Mouse (Mus musculus): Measurements from ENCODE around the gene Olfr792.

Gene Olfr792

DNA sequence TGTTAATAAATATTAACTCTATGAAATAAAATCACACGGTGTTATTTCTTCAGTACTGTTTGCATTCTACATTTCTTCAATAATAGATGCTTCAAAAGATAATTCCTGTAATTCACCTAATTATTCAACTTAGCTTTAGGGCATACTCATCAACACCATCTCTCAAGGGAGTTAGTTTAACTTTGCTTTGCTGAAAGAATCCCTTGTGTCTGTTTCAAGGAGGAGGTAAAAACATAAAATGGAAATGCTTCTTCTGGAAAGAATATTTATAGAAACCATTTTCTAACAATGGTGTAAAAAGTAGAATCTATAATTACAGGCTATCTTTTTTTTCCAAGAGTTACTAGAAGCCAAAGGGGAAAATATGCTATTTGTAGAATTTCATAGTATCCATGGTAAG lies at the start of gene Olfr792:
TSS of gene Olfr792 (plus strand) at position 301 of the 400 bp plus-strand sequence.
- no peak for DNase-seq

DNA sequence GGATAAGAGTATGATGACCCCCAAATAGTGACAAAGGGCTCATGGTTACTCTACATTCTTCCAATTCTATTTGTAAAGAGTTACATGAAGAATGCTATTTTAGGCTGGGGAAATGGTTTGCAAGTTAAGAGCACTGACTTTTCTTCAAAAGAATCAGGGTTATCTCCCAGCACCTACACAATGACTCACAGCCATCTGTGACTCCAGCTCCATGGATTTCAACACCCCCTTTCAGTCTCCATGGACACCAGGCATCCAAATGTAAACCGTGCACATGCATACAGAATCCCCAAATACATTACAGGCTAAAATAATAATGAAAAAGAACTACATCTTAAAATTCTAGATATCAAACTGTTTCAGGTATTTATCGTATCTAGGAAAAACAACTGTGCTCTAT lies 48.9 kb upstream of the Olfr792 start:
- no peak for DNase-seq

DNA sequence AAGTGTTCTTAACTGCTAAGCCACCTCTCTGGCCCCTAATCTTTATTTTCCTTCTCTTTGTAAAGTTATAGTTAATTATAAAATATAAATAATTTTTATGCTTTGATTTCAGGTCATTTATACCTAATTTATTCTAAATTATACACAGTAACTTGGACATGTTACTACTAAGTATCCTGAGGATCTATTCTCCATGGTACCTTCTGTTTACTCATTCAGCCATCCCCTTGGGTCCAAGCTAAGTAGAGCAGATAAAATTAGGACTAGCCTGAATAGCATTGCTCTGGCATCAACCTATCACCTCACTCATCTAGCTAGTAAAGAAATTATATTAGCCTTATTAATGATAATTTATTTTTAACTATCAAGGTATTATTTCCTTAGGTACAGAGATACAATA lies 40.8 kb upstream of the Olfr792 start, which contains the start of gene Olfr790:
TSS of gene Olfr790 (plus strand) at position 301 of the 400 bp plus-strand sequence.
- no peak for DNase-seq

DNA sequence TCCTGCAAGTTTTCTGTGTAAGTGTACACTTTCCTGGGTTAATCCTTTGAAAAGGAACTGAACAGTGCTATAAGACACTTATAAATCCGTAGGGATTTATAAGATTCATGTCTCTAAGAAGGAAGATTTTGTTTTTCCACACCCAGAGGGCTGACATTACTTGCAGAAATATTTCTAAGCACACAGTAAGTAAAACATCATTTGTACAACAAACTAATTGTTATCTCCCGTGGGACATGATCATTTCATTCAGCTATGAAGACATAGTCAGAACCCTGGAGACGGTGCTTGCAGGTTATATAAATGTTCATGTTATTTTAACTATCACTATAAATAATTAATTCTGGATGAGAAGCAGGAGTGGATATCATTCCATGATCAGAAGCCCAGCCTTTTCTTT lies 17.5 kb upstream of the Olfr792 start, which contains the start of gene Olfr791:
TSS of gene Olfr791 (plus strand) at position 301 of the 400 bp plus-strand sequence.
- no peak for DNase-seq

DNA sequence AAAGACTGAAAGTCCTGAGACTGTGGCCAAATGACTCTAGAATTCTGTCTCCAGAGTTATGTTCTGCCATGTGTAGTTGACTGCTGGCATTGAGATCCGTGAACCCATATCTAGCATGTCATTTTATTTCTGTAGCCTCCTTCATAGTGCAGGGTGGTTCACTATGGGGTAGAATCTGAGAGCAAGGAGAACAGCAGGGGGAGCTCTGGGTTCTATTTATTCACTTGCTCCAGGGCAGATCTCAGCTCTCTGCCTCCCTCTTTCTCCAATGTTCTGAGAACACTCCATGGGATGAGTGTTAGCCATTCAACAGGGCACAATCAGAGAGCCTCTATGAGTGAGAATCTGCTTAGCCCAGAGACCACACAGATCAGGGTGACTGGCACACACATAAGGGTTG lies 10.4 kb downstream of the Olfr792 start:
- no peak for DNase-seq

DNA sequence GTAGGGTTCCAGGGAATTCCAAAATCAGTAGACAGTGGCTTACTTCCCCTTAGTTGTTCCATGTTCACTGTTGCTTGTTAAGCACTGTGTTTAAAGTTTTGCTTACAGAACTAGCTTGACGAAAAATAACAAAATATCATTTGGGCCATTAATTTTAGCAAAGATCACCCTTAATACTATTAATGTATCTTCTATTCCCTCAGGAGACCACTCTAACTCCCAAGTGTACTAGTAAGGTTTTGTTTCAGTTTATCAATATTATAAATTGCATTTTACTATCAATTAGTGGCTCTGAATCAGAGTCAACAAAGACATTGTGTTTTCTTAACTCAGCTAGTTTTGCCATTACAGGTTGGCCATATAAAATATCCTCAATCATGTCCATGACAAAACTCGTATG lies 28.4 kb downstream of the Olfr792 start, which contains the start of gene Olfr794:
TSS of gene Olfr794 (plus strand) at position 301 of the 400 bp plus-strand sequence.
- DNase-seq = no peak

DNA sequence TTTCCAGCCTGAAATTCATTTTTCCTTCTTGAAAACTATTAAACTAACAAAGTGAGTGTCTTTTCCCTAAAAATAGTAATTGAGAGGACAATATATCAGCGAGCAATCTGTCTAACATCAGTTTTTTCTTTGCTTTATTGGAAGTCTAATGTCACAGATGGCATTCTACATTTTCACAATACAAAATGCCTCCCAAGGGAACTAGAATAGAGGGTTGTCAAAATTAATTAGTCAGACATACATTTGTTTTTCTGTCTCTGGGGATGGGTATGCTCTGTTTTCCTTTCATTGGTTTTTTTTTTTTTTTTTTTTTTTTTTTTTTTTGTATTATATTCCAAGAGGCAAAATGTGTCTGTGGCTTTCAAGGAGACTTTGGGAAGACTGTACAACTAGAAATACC lies 38.1 kb downstream of the Olfr792 start:
- no peak for DNase-seq
